Mouse (Mus musculus) heart, embryonic 11.5 days (tissue): Measurements from ENCODE around the gene 6430550D23Rik. TPM values are rescaled to one million over a fixed set of nuclear protein-coding genes. Genes with fewer than 3 reads are reported as not detected.
A peak's percentile ranks its signal among the peaks of the same experiment; 100 is the strongest.

Experiments
- ATAC-seq: fragments of 200-750 bp; cut with Nextera tagmentation; replicated peaks from 2 replicates; pipeline ENCODE4 v1.8.0; 2017; ENCODE audit warnings: moderate library complexity; ENCODE audit not compliant: insufficient number of reproducible peaks, low FRiP score, low TSS enrichment
- H3K27ac ChIP-seq: fragments of 300-500 bp; sonication (generic); 2 replicates; pipeline ENCODE4 v1.5.1; 2014; ENCODE audit warnings: mild to moderate bottlenecking, low read depth, low read length
- H3K27me3 ChIP-seq: fragments of 300-500 bp; sonication (generic); 2 replicates; pipeline ENCODE4 v1.6.1; 2014; ENCODE audit warnings: mild to moderate bottlenecking, low read length, mixed read lengths; ENCODE audit not compliant: control insufficient read depth, insufficient read depth
- H3K36me3 ChIP-seq: fragments of 300-500 bp; sonication (generic); 2 replicates; pipeline ENCODE4 v1.6.1; 2014; ENCODE audit warnings: mild to moderate bottlenecking, low read length, moderate library complexity, mixed read lengths; ENCODE audit not compliant: control insufficient read depth, insufficient read depth
- H3K4me1 ChIP-seq: fragments of 300-500 bp; sonication (generic); 2 replicates; pipeline ENCODE4 v1.6.1; 2014; ENCODE audit warnings: low read length; ENCODE audit not compliant: control insufficient read depth, insufficient read depth
- H3K4me2 ChIP-seq: fragments of 300-500 bp; sonication (generic); 2 replicates; pipeline ENCODE4 v1.6.1; 2014; ENCODE audit warnings: mild to moderate bottlenecking, moderate library complexity
- H3K4me3 ChIP-seq: fragments of 300-500 bp; sonication (generic); 2 replicates; pipeline ENCODE4 v1.5.1; 2014; ENCODE audit warnings: low read depth, low read length
- H3K9ac ChIP-seq: fragments of 300-500 bp; sonication (generic); 2 replicates; pipeline ENCODE4 v1.6.1; 2014; ENCODE audit warnings: mild to moderate bottlenecking, low read depth, low read length, moderate library complexity
- H3K9me3 ChIP-seq: fragments of 300-500 bp; sonication (generic); replicated peaks from 2 replicates; pipeline ENCODE4 v1.6.1; 2016; ENCODE audit warnings: low read length; ENCODE audit not compliant: control insufficient read depth
- WGBS: fragments of 180-500 bp; shearing (Covaris S2); extraction: QIAGEN DNeasy Blood & Tissue Kit; methylation state at CpG from one replicate; pipeline ENCODE4 v1.1.7; 2014; ENCODE audit not compliant: insufficient replicate concordance; 5-methylcytosine and 5-hydroxymethylcytosine counted together
- polyA plus RNA-seq: library from polyadenylated mRNA; unstranded; fragments of >200 nt; fragmentation: Nextera tagmentation; extraction: Ambion mirVana; gene quantifications from 2 replicates; pipeline ENCODE4 v1.2.1, GENCODE M21; 2014

6430550D23Rik gene
- polyA plus RNA-seq, 1 experiment from 2014 or later: 0.80 TPM

- 16% methylated on average over 4 of the region's 4 CpGs for WGBS
- Histone ChIP-seq H3K4me1 (0 out of 2 replicates have a peak, but pooled peaks cover 5% of the 10 kb centered on the region), H3K4me2 (no peak overlapping the region), H3K4me3 (no peak overlapping the region), H3K9me3 (no peaks in the 10 kb centered on the region), H3K27me3 (peaks cover 15% of the 10 kb centered on the region), H3K36me3 (no peaks in the 10 kb centered on the region), H3K27ac (no peak overlapping the region), H3K9ac (no peak overlapping the region)
- no peak for ATAC-seq
Measured at GRCm38 (mm10) chr2:155946499-155946898, 61.3 kb downstream of the 6430550D23Rik start.

GRCm38 (mm10) chr2:155946069-155946468 lies 61.7 kb downstream of the 6430550D23Rik start:
- whole genome bisulfite sequencing: 6% methylated on average over 7 of the region's 7 CpGs
- no peak overlapping the region for H3K4me2 ChIP-seq
- H3K27ac ChIP-seq: no peak overlapping the region
- peaks cover 15% of the 10 kb centered on the region for H3K27me3 ChIP-seq
- no peak overlapping the region for H3K4me3 ChIP-seq
- 0 out of 2 replicates have a peak, but pooled peaks cover 5% of the 10 kb centered on the region for H3K4me1 ChIP-seq
- H3K9ac ChIP-seq: no peak overlapping the region
- ATAC-seq: no peak
- H3K9me3 ChIP-seq: no peaks in the 10 kb centered on the region
- no peaks in the 10 kb centered on the region for H3K36me3 ChIP-seq

- WGBS: 80% methylated on average over 5 of the region's 5 CpGs
- Histone ChIP-seq H3K9me3 (no peaks in the 10 kb centered on the region), H3K36me3 (no peaks in the 10 kb centered on the region), H3K4me1 (0 out of 2 replicates have a peak, but pooled peaks cover 5% of the 10 kb centered on the region), H3K27me3 (peaks cover 15% of the 10 kb centered on the region), H3K4me2 (no peak overlapping the region), H3K4me3 (no peak overlapping the region), H3K27ac (no peak overlapping the region), H3K9ac (no peak overlapping the region)
- ATAC-seq: no peak
Measured at GRCm38 (mm10) chr2:155945580-155945979, 62.2 kb downstream of the 6430550D23Rik start.

- no peak for ATAC-seq
- Histone ChIP-seq H3K4me3 (no peak within 1 kb of the TSS), H3K4me1 (0 out of 2 replicates have a peak, but pooled peaks cover 5% of the 10 kb centered on the region), H3K36me3 (no peaks in the 10 kb centered on the region), H3K4me2 (no peak within 1 kb of the TSS), H3K27me3 (peaks cover 14% of the 10 kb centered on the region), H3K27ac (no peak within 1 kb of the TSS), H3K9me3 (no peaks in the 10 kb centered on the region), H3K9ac (no peak within 1 kb of the TSS)
- 49% methylated on average over 13 of the region's 13 CpGs for WGBS
Measured at GRCm38 (mm10) chr2:155945124-155945523, 62.7 kb downstream of the 6430550D23Rik start, which contains the start of gene Gdf5. TSS of gene Gdf5 (minus strand) at chr2:155945367.

- 0 out of 2 replicates have a peak, but pooled peaks have one; percentile 13 for ATAC-seq
- Histone ChIP-seq H3K4me3 (no peak overlapping the region), H3K36me3 (no peaks in the 10 kb centered on the region), H3K9ac (no peak overlapping the region), H3K9me3 (no peaks in the 10 kb centered on the region), H3K27me3 (peaks cover 10% of the 10 kb centered on the region), H3K4me1 (0 out of 2 replicates have a peak, but pooled peaks cover 5% of the 10 kb centered on the region), H3K27ac (no peak overlapping the region), H3K4me2 (no peak overlapping the region)
- WGBS: 71% methylated on average over 4 of the region's 4 CpGs
Measured at GRCm38 (mm10) chr2:155944685-155945084, 63.1 kb downstream of the 6430550D23Rik start.

- no peak overlapping the region for H3K27ac ChIP-seq
- no peaks in the 10 kb centered on the region for H3K36me3 ChIP-seq
- H3K4me2 ChIP-seq: peak overlapping the region; percentile 51
- no peaks in the 10 kb centered on the region for H3K9me3 ChIP-seq
- WGBS: 6% methylated on average over 8 of the region's 8 CpGs
- H3K27me3 ChIP-seq: peaks cover 10% of the 10 kb centered on the region
- 0 out of 2 replicates have a peak overlapping the region, but pooled peaks have one; percentile 6 for H3K4me3 ChIP-seq
- no peak for ATAC-seq
- H3K4me1 ChIP-seq: 0 out of 2 replicates have a peak, but pooled peaks cover 5% of the 10 kb centered on the region
- peak overlapping the region; percentile 39; the same call in 1 of the 2 replicates for H3K9ac ChIP-seq
Measured at GRCm38 (mm10) chr2:155943463-155943862, 64.3 kb downstream of the 6430550D23Rik start.

- Histone ChIP-seq H3K9me3 (no peaks in the 10 kb centered on the region), H3K4me2 (no peak overlapping the region), H3K36me3 (no peaks in the 10 kb centered on the region), H3K27me3 (peaks cover 7% of the 10 kb centered on the region), H3K4me1 (0 out of 2 replicates have a peak, but pooled peaks cover 5% of the 10 kb centered on the region), H3K9ac (no peak overlapping the region), H3K27ac (no peak overlapping the region), H3K4me3 (no peak overlapping the region)
- WGBS: 84% methylated on average over 40 of the region's 40 CpGs
- ATAC-seq: no peak
Measured at GRCm38 (mm10) chr2:155941697-155942442, 65.9 kb downstream of the 6430550D23Rik start.

GRCm38 (mm10) chr2:155940681-155941080 lies 67.1 kb downstream of the 6430550D23Rik start, which contains the start of gene Gm15557:
TSS of gene Gm15557 (plus strand) at chr2:155940728.
- no peak within 1 kb of the TSS for H3K4me3 ChIP-seq
- no peak within 1 kb of the TSS for H3K27ac ChIP-seq
- 0 out of 2 replicates have a peak, but pooled peaks cover 5% of the 10 kb centered on the region for H3K4me1 ChIP-seq
- 86% methylated on average over 3 of the region's 3 CpGs for WGBS
- no peaks in the 10 kb centered on the region for H3K36me3 ChIP-seq
- no peak within 1 kb of the TSS for H3K4me2 ChIP-seq
- ATAC-seq: no peak
- no peak within 1 kb of the TSS for H3K9ac ChIP-seq
- H3K9me3 ChIP-seq: no peaks in the 10 kb centered on the region
- H3K27me3 ChIP-seq: peaks cover 7% of the 10 kb centered on the region
